Mouse (Mus musculus): ENCODE measurements around the gene Cphx3.
"Not testable (repeated sequence)": the region's sequence is repeated elsewhere in the genome, so short reads cannot be mapped to it uniquely, and the experiment has no call there.

DNA sequence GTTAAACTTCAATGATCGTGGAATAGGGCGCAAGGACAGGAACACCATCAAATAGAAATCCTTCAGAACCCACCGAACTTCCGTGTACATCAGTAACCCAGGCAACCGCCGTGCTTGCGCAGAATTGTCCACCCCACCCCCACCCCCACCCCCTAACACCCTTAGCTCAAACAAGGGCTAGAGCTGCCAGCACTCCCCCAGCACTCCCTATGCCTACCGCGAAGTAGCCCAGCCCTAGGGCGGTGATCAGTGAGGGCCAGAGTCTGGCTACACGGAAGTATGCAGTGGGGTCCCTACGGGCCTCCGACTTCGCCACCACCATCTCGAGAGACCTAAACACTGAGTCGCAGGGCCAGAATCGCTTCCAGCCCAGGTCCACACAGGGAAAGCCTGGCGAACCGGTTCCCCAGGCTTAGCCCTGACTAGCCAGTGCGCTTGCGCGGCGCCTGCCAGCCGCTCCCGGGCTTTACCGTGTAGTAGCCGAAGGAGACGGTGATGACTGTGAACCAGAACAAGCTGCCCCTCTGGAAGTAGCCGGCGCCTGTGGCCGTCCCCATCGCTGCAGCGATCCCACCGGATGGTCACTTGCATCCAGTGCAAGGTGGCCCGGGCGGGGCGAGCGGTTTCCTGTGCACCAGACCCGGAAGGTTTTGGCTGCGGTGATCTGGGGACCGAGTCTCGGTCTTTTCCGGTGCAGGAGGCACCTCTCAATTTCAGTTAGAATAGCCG lies 124.3 kb downstream of the Cphx3 start:
- not testable (repeated sequence) for TF ChIP-seq GATA1 (IDR thresholded peaks at IDR 0.05; ENCODE audit: borderline replicate concordance, low read length); FLI1 (IDR thresholded peaks at IDR 0.05; ENCODE audit: low read length)
